In the genomic region with DNA sequence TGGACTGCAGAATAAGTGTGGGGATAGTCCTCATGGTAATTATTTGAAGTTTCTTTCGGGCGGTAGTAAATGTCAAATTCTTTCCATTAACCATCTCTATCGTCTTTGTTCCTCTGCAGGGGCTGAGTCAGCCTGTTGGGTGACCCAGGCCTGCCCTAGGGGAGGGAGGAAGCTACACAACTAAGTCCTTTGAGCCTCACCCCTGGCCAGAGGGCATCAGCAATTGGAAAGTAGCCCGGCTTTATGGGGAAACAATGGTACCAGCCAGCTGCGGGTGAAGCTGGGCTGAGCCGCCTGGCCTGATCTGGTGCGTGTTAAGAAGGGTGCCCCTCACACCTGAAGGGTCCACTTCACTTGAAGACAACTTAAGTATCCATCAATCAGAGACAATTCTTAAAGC, we compare ENCODE assay signal across 9 mouse cellular contexts. TPM values are rescaled to one million over a fixed set of nuclear protein-coding genes. Genes with fewer than 3 reads are reported as not detected.
DNase-seq lines count a peak whose midpoint lies in the region; ATAC-seq and TF ChIP-seq lines count a peak whose summit lies in the region.
"Had no signal": no experiment of that assay in that cellular context is flagged by ENCODE, and none has a peak within 500 bp of the region (broad histone marks: within the 10 kb centered on the region; RNA-seq: fewer than 3 reads in every experiment).

No protein-coding gene starts in this region.

- no peak overlapping the region for H3K4me3 ChIP-seq in lung, adult 2 months (replicated peaks; ENCODE audit: extremely low read depth, low read depth, low read length)
- H3K4me3 ChIP-seq: limb, embryonic 13.5 days had no signal

- no peak for TF ChIP-seq POLR2A in lung, adult 2 months (IDR thresholded peaks at IDR 0.05; ENCODE audit: borderline replicate concordance, extremely low read depth, low read depth, low read length)

- peak; percentile 36 for DNase-seq in cerebellum, adult 9-11 months
- DNase-seq in layer of hippocampus, adult 8-10 months (ENCODE audit: low spot score in 2 of 2) = peak; percentile 38 to 64
- DNase-seq in layer of hippocampus, postnatal 25 days (ENCODE audit: extremely low spot score in 1 of 2, low spot score in 1 of 2) = no peak
- DNase-seq in adipocyte (ENCODE audit: low spot score) = peak; percentile 27
- peak; percentile 87 for DNase-seq in kidney, adult 9 months
- no peak for DNase-seq in thymus, postnatal 10 days (ENCODE audit: low spot score in 2 of 2)
- DNase-seq in lung, adult 2 months = no peak

- WGBS in lung, adult 2 months = 59% methylated on average over 7 of the region's 7 CpGs

- no peak for ATAC-seq in cerebellum, adult (ENCODE audit: insufficient number of reproducible peaks, low FRiP score, low TSS enrichment)

- no peak for TF ChIP-seq CTCF in lung, adult 2 months (IDR thresholded peaks at IDR 0.05; ENCODE audit: insufficient read depth, low read length)

- no peaks in the 10 kb centered on the region for H3K4me1 ChIP-seq in lung, adult 2 months (ENCODE audit: control insufficient read depth, insufficient read depth, low read length)
- H3K4me1 ChIP-seq: limb, embryonic 13.5 days had no signal

RNA-seq across cellular contexts. Expression of gene Ahcy, which starts 25.1 kb away (rescaled TPM):
- 10 to 100 TPM; 14.8 to 16.8 (median 16.3) TPM for total RNA-seq in layer of hippocampus, adult 8-10 months (2022)
- 10 to 100 TPM; 15.4 TPM for total RNA-seq in layer of hippocampus, postnatal 25 days (2021)
- 19.2 and 27.8 TPM in 2 replicates for polyA plus RNA-seq in lung, adult 2 months (2012; rRNA removed)

RNA-seq across cellular contexts. Expression of gene Itch, which starts 33.9 kb away (rescaled TPM):
- 10 to 100 TPM; 49.5 to 73.0 (median 63.1) TPM for total RNA-seq in layer of hippocampus, adult 8-10 months (2022)
- 10 to 100 TPM; 56.5 to 57.7 TPM for total RNA-seq in layer of hippocampus, postnatal 25 days (2021)
- polyA plus RNA-seq in lung, adult 2 months (2012; rRNA removed) = 7.5 and 12.0 TPM in 2 replicates

Comparison
In these comparisons a context has a peak if more than half of its experiments do, and no peak if none do; other contexts are left out.
1. DNase-seq: peak in cerebellum, adult 9-11 months (single experiment), layer of hippocampus, adult 8-10 months (2 of 2), adipocyte (single experiment) and kidney, adult 9 months (single experiment); none in layer of hippocampus, postnatal 25 days (0 of 2), thymus, postnatal 10 days (0 of 2) and lung, adult 2 months (single experiment).